Mouse (Mus musculus) forebrain, embryonic 15.5 days (tissue): Measurements from ENCODE around the gene Mrm3. TPM values are rescaled to one million over a fixed set of nuclear protein-coding genes. Genes with fewer than 3 reads are reported as not detected.

Experiments
- ATAC-seq: fragments of 200-750 bp; cut with Nextera tagmentation; replicated peaks from 2 replicates; pipeline ENCODE4 v1.8.0; 2017; ENCODE audit warnings: mild to moderate bottlenecking, moderate TSS enrichment, moderate library complexity
- H3K27ac ChIP-seq: fragments of 300-500 bp; sonication (generic); replicated peaks from 2 replicates; pipeline ENCODE4 v1.5.1; 2015; ENCODE audit warnings: mild to moderate bottlenecking, inconsistent platforms
- H3K27me3 ChIP-seq: fragments of 300-500 bp; sonication (generic); 2 replicates; pipeline ENCODE4 v1.6.1; 2015; ENCODE audit warnings: inconsistent platforms
- H3K36me3 ChIP-seq: fragments of 300-500 bp; sonication (generic); 2 replicates; pipeline ENCODE4 v1.6.1; 2015; ENCODE audit warnings: mild to moderate bottlenecking, inconsistent platforms
- H3K4me1 ChIP-seq: fragments of 300-500 bp; sonication (generic); 2 replicates; pipeline ENCODE4 v1.6.1; 2015; ENCODE audit warnings: inconsistent platforms
- H3K4me2 ChIP-seq: fragments of 300-500 bp; sonication (generic); replicated peaks from 2 replicates; pipeline ENCODE4 v1.6.1; 2015; ENCODE audit warnings: mild to moderate bottlenecking, inconsistent platforms
- H3K4me3 ChIP-seq: fragments of 300-500 bp; sonication (generic); 2 replicates; pipeline ENCODE4 v1.5.1; 2015; ENCODE audit warnings: mild to moderate bottlenecking, inconsistent platforms
- H3K9ac ChIP-seq: fragments of 300-500 bp; sonication (generic); replicated peaks from 2 replicates; pipeline ENCODE4 v1.6.1; 2015; ENCODE audit warnings: mild to moderate bottlenecking, inconsistent platforms
- H3K9me3 ChIP-seq: fragments of 300-500 bp; sonication (generic); 2 replicates; pipeline ENCODE4 v1.6.1; 2016; ENCODE audit warnings: inconsistent platforms
- WGBS: fragments of 180-500 bp; shearing (Covaris S2); methylation state at CpG from one replicate; pipeline ENCODE4 v1.1.7; 2015; ENCODE audit warnings: mixed read lengths; 5-methylcytosine and 5-hydroxymethylcytosine counted together
- polyA plus RNA-seq: library from polyadenylated mRNA; unstranded; fragments of >200 nt; fragmentation: Nextera tagmentation; extraction: Ambion mirVana; gene quantifications from 2 replicates; pipeline ENCODE4 v1.2.1, GENCODE M21; 2015

The Mrm3 gene
- polyA plus RNA-seq, 1 experiment from 2014 or later = 20.2 TPM

- Histone ChIP-seq H3K4me3 (no peak overlapping the region), H3K27ac (no peak overlapping the region), H3K4me1 (peaks cover 18% of the 10 kb centered on the region), H3K36me3 (peaks cover 7% of the 10 kb centered on the region; the same call in 1 of the 2 replicates), H3K9ac (no peak overlapping the region), H3K9me3 (no peaks in the 10 kb centered on the region), H3K27me3 (no peaks in the 10 kb centered on the region), H3K4me2 (no peak overlapping the region)
- no peak; the same call in 1 of the 2 replicates for ATAC-seq
- WGBS = 48% methylated on average over 4 of the region's 4 CpGs
Observed at GRCm38 (mm10) chr11:76255431-76256001, 12.0 kb downstream of the Mrm3 start.

GRCm38 (mm10) chr11:76256129-76256528 lies 12.6 kb downstream of the Mrm3 start:
- WGBS = 62% methylated on average over 5 of the region's 5 CpGs
- Histone ChIP-seq H3K4me3 (no peak overlapping the region), H3K4me1 (peaks cover 24% of the 10 kb centered on the region), H3K9me3 (no peaks in the 10 kb centered on the region), H3K27ac (no peak overlapping the region), H3K9ac (no peak overlapping the region), H3K36me3 (peaks cover 2% of the 10 kb centered on the region; the same call in 1 of the 2 replicates), H3K4me2 (no peak overlapping the region), H3K27me3 (no peaks in the 10 kb centered on the region)
- no peak for ATAC-seq

DNA sequence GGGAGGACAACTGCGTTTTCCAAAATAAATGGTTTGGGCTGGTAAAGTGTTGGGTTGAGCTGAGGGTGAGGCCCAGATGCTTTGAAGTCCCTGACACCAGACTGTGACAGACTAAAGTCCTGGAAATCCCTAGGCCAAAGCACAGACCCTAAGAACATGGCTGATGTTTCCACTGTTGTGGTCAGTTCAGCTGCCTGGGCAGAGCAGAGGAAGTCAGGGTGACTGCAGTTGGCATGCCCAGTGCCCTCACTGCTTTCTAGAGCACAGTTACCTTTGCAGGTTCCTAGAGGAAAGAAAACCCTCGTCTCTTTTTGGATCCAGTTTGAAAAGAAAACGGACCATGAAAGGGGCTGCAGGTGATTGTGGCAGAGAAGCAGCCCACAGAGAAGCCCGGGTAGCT lies 13.9 kb downstream of the Mrm3 start:
- 72% methylated on average over 4 of the region's 4 CpGs for WGBS
- Histone ChIP-seq H3K9ac (no peak overlapping the region), H3K27ac (no peak overlapping the region), H3K27me3 (no peaks in the 10 kb centered on the region), H3K4me1 (peaks cover 25% of the 10 kb centered on the region), H3K4me3 (no peak overlapping the region), H3K4me2 (no peak overlapping the region), H3K36me3 (no peaks in the 10 kb centered on the region), H3K9me3 (no peaks in the 10 kb centered on the region)
- no peak for ATAC-seq

GRCm38 (mm10) chr11:76258511-76258910 lies 15.0 kb downstream of the Mrm3 start:
- no peak for ATAC-seq
- Histone ChIP-seq H3K9ac (no peak overlapping the region), H3K27me3 (no peaks in the 10 kb centered on the region), H3K4me1 (peaks cover 33% of the 10 kb centered on the region), H3K4me2 (no peak overlapping the region), H3K27ac (no peak overlapping the region), H3K36me3 (no peaks in the 10 kb centered on the region), H3K4me3 (no peak overlapping the region), H3K9me3 (no peaks in the 10 kb centered on the region)
- 84% methylated on average over 6 of the region's 6 CpGs for WGBS

GRCm38 (mm10) chr11:76260208-76261050 lies 16.9 kb downstream of the Mrm3 start:
- ATAC-seq = 0 out of 2 replicates have a peak, but pooled peaks have one; percentile 38
- H3K27ac ChIP-seq = no peak overlapping the region
- H3K4me3 ChIP-seq = no peak overlapping the region
- H3K36me3 ChIP-seq = no peaks in the 10 kb centered on the region
- H3K4me2 ChIP-seq = no peak overlapping the region
- H3K27me3 ChIP-seq = no peaks in the 10 kb centered on the region
- H3K4me1 ChIP-seq = peaks cover 29% of the 10 kb centered on the region
- 35% methylated on average over 10 of the region's 10 CpGs for WGBS
- H3K9ac ChIP-seq = no peak overlapping the region
- no peaks in the 10 kb centered on the region for H3K9me3 ChIP-seq

DNA sequence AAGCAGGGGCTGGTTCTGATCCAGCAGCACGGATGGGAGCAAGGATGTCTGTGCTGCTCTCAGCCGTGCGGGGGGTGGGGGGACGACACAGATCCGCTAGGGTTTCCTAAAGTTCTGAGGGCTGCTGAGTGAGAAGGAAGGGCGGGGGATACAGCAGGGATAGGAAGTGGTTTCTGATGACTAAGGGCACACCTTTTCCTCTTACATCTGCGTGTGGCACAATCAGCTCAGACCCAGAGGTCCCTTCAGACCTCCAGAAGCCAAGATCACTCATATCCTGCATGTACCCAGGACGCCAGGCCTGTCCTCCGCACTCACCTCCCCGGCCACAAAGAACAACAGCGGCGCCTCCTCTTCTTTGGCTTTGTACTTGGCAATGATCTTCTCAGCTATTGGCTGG lies 17.7 kb downstream of the Mrm3 start:
- no peak overlapping the region for H3K27ac ChIP-seq

DNA sequence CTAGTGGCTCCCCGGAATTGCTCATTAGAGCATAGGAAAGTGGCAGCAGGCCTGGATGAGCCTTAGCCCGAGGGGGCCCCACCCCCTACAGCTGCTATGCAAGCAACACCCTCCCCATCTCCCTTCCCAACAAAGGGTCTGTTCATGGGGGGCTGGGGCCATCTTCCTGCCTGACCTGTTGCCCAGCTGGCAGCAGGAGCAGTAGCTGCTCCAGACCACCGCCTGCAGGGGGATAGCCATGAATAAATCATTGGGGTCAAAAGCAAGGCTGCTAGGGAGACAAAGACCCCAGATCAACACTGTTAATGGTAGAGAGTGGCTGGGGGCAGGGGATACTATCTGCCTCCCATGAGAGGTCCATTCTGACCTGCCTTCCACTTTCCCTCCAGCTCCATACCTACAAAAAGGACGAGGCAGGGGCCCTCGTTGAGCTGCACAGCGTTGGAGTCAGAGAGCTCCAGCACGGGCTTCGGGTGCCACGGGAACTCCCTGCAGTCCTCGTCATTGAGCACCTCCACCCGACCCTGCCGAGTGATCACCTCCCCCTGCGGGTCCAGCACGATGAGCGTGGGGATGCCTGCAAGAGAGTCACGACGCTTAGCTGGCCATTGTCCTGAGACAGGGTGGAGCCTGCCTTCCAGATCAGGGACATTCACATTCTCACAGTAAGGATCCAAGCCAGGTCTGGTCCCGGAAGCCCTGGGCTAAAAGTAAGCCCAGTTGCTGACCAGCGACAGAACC lies 19.3 kb downstream of the Mrm3 start:
- ATAC-seq = no peak
- 17% methylated on average over 19 of the region's 19 CpGs for WGBS
- Histone ChIP-seq H3K27ac (no peak overlapping the region), H3K4me2 (peak overlapping the region; percentile 10; the same call in 1 of the 2 replicates), H3K36me3 (no peaks in the 10 kb centered on the region), H3K9me3 (no peaks in the 10 kb centered on the region), H3K4me3 (no peak overlapping the region), H3K27me3 (no peaks in the 10 kb centered on the region), H3K9ac (no peak overlapping the region), H3K4me1 (peaks cover 26% of the 10 kb centered on the region)

More for the DNA sequence above, 17.7 kb downstream of the Mrm3 start:
- H3K36me3 ChIP-seq = no peaks in the 10 kb centered on the region
- 70% methylated on average over 12 of the region's 12 CpGs for WGBS
- no peaks in the 10 kb centered on the region for H3K27me3 ChIP-seq
- no peak overlapping the region for H3K4me3 ChIP-seq
- no peak overlapping the region for H3K4me2 ChIP-seq
- ATAC-seq = no peak
- H3K4me1 ChIP-seq = peaks cover 23% of the 10 kb centered on the region
- no peaks in the 10 kb centered on the region for H3K9me3 ChIP-seq
- H3K9ac ChIP-seq = no peak overlapping the region

DNA sequence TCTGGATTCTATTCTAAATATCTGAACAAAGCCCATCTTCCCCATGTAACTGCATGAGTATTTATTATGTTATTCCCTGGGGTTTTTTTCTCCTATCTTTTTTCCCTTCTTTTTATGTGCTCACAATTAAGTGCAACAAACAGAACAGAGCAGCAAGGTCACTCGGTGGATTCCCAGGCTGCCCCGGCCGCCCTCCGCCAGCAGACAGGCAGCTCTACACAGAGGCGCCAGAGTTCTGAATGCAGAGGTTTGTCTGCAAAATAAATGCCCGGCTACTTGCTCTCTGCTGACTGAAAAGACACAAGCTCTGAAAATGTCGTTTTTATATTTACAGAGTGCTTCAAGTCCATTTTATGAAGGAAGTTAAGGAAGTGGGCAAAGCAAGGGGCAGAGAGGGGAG lies 24.0 kb downstream of the Mrm3 start:
- Histone ChIP-seq H3K9me3 (no peaks in the 10 kb centered on the region), H3K36me3 (no peaks in the 10 kb centered on the region), H3K27ac (peak overlapping the region; percentile 48), H3K27me3 (no peaks in the 10 kb centered on the region), H3K4me2 (no peak overlapping the region), H3K4me1 (peaks cover 19% of the 10 kb centered on the region), H3K4me3 (no peak overlapping the region), H3K9ac (no peak overlapping the region)
- ATAC-seq = no peak
- WGBS = 25% methylated on average over 7 of the region's 7 CpGs

- Histone ChIP-seq H3K9me3 (no peaks in the 10 kb centered on the region), H3K9ac (no peak overlapping the region), H3K4me2 (no peak overlapping the region), H3K27ac (peak overlapping the region; percentile 48), H3K36me3 (no peaks in the 10 kb centered on the region), H3K4me1 (peaks cover 15% of the 10 kb centered on the region), H3K27me3 (no peaks in the 10 kb centered on the region), H3K4me3 (no peak overlapping the region)
- 7% methylated on average over 5 of the region's 5 CpGs for WGBS
- ATAC-seq = peak; percentile 63
Observed at GRCm38 (mm10) chr11:76268001-76268459, 24.5 kb downstream of the Mrm3 start.

GRCm38 (mm10) chr11:76268521-76269065 lies 25.1 kb downstream of the Mrm3 start:
- H3K27ac ChIP-seq = peak overlapping the region; percentile 48; the same call in 1 of the 2 replicates
- H3K36me3 ChIP-seq = no peaks in the 10 kb centered on the region
- no peak overlapping the region for H3K9ac ChIP-seq
- no peaks in the 10 kb centered on the region for H3K27me3 ChIP-seq
- H3K4me2 ChIP-seq = no peak overlapping the region
- ATAC-seq = no peak
- 45% methylated on average over 6 of the region's 6 CpGs for WGBS
- H3K4me3 ChIP-seq = no peak overlapping the region
- no peaks in the 10 kb centered on the region for H3K9me3 ChIP-seq
- H3K4me1 ChIP-seq = peaks cover 13% of the 10 kb centered on the region

GRCm38 (mm10) chr11:76272440-76272839 lies 28.9 kb downstream of the Mrm3 start:
- 82% methylated on average over 4 of the region's 4 CpGs for WGBS
- Histone ChIP-seq H3K4me2 (no peak overlapping the region), H3K27ac (no peak overlapping the region), H3K9ac (no peak overlapping the region), H3K36me3 (0 out of 2 replicates have a peak, but pooled peaks cover 2% of the 10 kb centered on the region), H3K4me1 (peaks cover 12% of the 10 kb centered on the region), H3K27me3 (no peaks in the 10 kb centered on the region), H3K4me3 (no peak overlapping the region), H3K9me3 (no peaks in the 10 kb centered on the region)
- no peak for ATAC-seq
